Mouse (Mus musculus): Measurements from ENCODE around the gene Ar.

DNA sequence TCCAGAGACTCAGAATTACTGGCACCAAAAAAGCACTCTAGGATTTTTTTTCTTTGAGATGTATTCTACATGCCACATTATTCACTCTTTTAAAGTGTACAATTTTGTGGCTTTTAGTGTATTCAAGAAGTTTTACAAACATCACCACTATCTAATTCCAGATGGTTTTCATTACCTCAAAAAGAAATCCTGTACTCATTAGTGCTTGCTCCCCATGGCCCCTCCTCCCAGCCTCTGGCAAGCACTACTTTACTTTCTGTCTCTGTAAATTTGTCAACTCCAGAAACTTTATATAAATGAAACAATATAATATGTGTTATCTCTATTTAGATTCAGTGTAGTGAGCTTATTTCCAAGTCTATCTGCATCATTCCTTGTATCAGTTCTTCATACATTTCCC, 122.8 kb downstream of the Ar start:
- TF ChIP-seq CTCF (IDR thresholded peaks at IDR 0.05; ENCODE audit: low read depth) (no peak), EP300 (optimal IDR thresholded peaks at IDR 0.05) (no peak)

All from stomach, postnatal 0 days (tissue).